Mouse (Mus musculus) neutrophil, adult 65 days (primary cell): ENCODE measurements around the gene Alcam. TPM values are rescaled to one million over a fixed set of nuclear protein-coding genes. Genes with fewer than 3 reads are reported as not detected.

Experiments
- total RNA-seq: library from RNA; stranded (reverse); gene quantifications from 2 replicates; pipeline ENCODE4 v1.2.4, GENCODE M21; 2023

Gene Alcam
- 39.9 and 70.7 TPM in 2 replicates for total RNA-seq

DNA sequence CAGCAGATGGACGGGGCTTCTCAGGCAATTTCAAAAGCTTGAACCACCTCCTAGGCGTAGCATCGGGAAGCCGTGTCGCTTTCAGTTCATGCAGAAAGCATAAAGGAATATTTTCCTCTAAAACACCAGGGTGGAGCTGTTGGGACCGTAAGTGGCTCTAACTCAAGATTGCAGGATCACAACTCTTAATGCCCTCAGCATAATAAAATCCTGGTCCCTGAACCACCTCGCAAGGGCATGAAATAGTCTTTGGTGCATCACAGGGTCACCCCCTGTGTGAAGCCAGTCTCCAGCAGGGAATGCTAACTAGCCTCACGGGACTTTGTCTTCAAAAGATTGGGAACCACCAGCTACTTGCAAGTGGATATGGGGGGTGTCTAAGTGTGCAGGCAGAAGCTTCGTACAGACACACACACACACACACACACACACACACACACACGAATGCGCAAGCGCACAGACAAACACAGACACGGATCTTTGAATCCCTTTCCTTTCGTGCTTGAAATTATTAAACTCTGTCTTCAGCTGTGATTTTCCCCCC lies at the start of gene Alcam:
TSS of gene Alcam (minus strand) at position 104 of the 544 bp plus-strand sequence.

